Mouse (Mus musculus): ENCODE measurements at regions not wholly inside any gene's neighbourhood (a gene's known extent, or its start where the extent isn't known, plus 50 kb on each side); places are given as distances from the start of the nearest gene placed in this dataset.

DNA sequence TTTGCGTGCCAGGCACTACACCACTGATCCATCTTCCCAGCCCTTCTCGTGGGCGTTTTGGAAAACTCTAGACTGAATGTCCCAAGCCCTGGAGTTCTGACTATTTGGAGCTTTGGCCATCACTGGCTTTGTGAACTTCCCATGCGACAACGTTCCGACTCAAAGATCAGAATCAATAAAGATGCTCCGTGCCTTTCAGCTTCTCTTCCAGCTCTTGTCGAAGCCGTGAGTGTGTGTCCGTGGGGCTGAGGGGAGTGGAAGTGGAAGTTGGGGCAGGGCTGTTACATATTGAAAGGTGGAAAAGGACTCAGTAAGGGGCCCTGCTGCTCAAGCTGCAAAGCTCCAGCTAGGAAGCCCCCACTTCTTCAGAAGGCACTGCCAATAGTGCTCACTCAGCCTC is 283.0 kb upstream of the Prox1 start:
- Histone ChIP-seq H3K9me3 (replicated peaks; ENCODE audit: control insufficient read depth, low read length) (no peaks in the 10 kb centered on the region), H3K4me1 (ENCODE audit: control insufficient read depth, insufficient read depth, low read length) (0 out of 2 replicates have a peak, but pooled peaks cover 3% of the 10 kb centered on the region), H3K4me3 (ENCODE audit: low read depth, low read length) (no peak overlapping the region), H3K36me3 (ENCODE audit: control insufficient read depth, insufficient read depth, low read length) (no peaks in the 10 kb centered on the region), H3K27me3 (ENCODE audit: control insufficient read depth, insufficient read depth, low read length) (no peaks in the 10 kb centered on the region; the same call in 1 of the 2 replicates), H3K4me2 (no peak overlapping the region), H3K27ac (ENCODE audit: low read depth, low read length) (no peak overlapping the region), H3K9ac (ENCODE audit: low read depth, low read length) (no peak overlapping the region)
- WGBS (ENCODE audit: insufficient replicate concordance), result 91% methylated on average over 10 of the region's 10 CpGs
- no peak for ATAC-seq (replicated peaks; ENCODE audit: insufficient number of reproducible peaks, low FRiP score, low TSS enrichment)

GRCm38 (mm10) chr1:190452115-190452842 is 281.8 kb upstream of the Prox1 start:
- ATAC-seq (replicated peaks; ENCODE audit: insufficient number of reproducible peaks, low FRiP score, low TSS enrichment), result no peak
- H3K27me3 ChIP-seq (ENCODE audit: control insufficient read depth, insufficient read depth, low read length), result peaks cover 10% of the 10 kb centered on the region
- H3K4me2 ChIP-seq, result no peak overlapping the region
- H3K9ac ChIP-seq (ENCODE audit: low read depth, low read length), result no peak overlapping the region
- WGBS (ENCODE audit: insufficient replicate concordance), result 47% methylated on average over 11 of the region's 11 CpGs
- H3K27ac ChIP-seq (ENCODE audit: low read depth, low read length), result no peak overlapping the region
- H3K4me1 ChIP-seq (ENCODE audit: control insufficient read depth, insufficient read depth, low read length), result 0 out of 2 replicates have a peak, but pooled peaks cover 3% of the 10 kb centered on the region
- no peaks in the 10 kb centered on the region for H3K9me3 ChIP-seq (replicated peaks; ENCODE audit: control insufficient read depth, low read length)
- no peak overlapping the region for H3K4me3 ChIP-seq (ENCODE audit: low read depth, low read length)
- no peaks in the 10 kb centered on the region for H3K36me3 ChIP-seq (ENCODE audit: control insufficient read depth, insufficient read depth, low read length)

DNA sequence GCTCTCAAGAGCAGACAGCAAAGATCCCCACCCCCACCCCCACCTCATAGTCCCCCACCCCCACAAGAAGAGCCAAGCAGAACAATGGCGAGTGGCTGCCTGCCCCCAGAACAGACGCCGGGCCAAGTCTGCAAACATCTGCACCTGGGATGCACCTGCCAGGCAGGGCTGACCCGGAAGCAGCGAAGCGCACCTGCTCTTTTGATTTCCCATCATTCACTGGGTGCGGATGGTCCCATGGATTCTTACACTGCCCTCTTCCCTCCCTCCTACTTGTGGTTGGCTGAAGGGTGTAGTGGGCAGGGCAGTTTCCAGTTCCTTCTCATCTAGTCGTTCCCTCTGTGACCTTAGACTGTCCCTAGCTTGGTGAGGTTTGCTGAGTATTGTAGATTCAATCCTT is 277.7 kb upstream of the Prox1 start:
- H3K4me1 ChIP-seq (ENCODE audit: control insufficient read depth, insufficient read depth, low read length), result 0 out of 2 replicates have a peak, but pooled peaks cover 3% of the 10 kb centered on the region
- H3K9me3 ChIP-seq (replicated peaks; ENCODE audit: control insufficient read depth, low read length), result no peaks in the 10 kb centered on the region
- no peak overlapping the region for H3K27ac ChIP-seq (ENCODE audit: low read depth, low read length)
- H3K4me3 ChIP-seq (ENCODE audit: low read depth, low read length), result no peak overlapping the region
- WGBS (ENCODE audit: insufficient replicate concordance), result 15% methylated on average over 8 of the region's 8 CpGs
- ATAC-seq (replicated peaks; ENCODE audit: insufficient number of reproducible peaks, low FRiP score, low TSS enrichment), result no peak
- no peak overlapping the region for H3K9ac ChIP-seq (ENCODE audit: low read depth, low read length)
- no peaks in the 10 kb centered on the region for H3K36me3 ChIP-seq (ENCODE audit: control insufficient read depth, insufficient read depth, low read length)
- peaks cover 13% of the 10 kb centered on the region for H3K27me3 ChIP-seq (ENCODE audit: control insufficient read depth, insufficient read depth, low read length)
- no peak overlapping the region for H3K4me2 ChIP-seq

DNA sequence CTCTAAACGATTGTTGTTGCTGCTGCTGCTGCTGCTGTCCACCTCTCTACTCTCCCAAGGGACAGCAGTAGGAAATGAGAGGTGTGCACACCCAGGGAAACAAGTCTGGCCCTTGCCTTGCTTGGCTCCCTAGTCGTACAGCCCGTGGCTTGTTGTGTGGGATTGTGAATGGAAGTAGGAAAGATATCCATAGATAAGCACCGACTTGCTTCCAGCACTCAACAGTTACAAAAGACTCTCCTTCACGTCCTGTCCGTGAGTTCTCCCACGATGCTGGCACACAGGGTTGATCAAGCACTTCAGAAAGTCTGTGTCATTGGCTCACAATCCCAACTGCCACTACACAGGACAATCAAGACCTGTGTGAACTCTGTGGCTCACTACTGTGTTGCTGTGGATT is 276.7 kb upstream of the Prox1 start:
- no peak overlapping the region for H3K4me2 ChIP-seq
- no peaks in the 10 kb centered on the region for H3K4me1 ChIP-seq (ENCODE audit: control insufficient read depth, insufficient read depth, low read length)
- H3K36me3 ChIP-seq (ENCODE audit: control insufficient read depth, insufficient read depth, low read length), result no peaks in the 10 kb centered on the region
- H3K9ac ChIP-seq (ENCODE audit: low read depth, low read length), result no peak overlapping the region
- 58% methylated on average over 7 of the region's 7 CpGs for whole genome bisulfite sequencing (ENCODE audit: insufficient replicate concordance)
- H3K9me3 ChIP-seq (replicated peaks; ENCODE audit: control insufficient read depth, low read length), result no peaks in the 10 kb centered on the region
- no peak overlapping the region for H3K4me3 ChIP-seq (ENCODE audit: low read depth, low read length)
- H3K27me3 ChIP-seq (ENCODE audit: control insufficient read depth, insufficient read depth, low read length), result peaks cover 13% of the 10 kb centered on the region
- H3K27ac ChIP-seq (ENCODE audit: low read depth, low read length), result no peak overlapping the region
- no peak for ATAC-seq (replicated peaks; ENCODE audit: insufficient number of reproducible peaks, low FRiP score, low TSS enrichment)

DNA sequence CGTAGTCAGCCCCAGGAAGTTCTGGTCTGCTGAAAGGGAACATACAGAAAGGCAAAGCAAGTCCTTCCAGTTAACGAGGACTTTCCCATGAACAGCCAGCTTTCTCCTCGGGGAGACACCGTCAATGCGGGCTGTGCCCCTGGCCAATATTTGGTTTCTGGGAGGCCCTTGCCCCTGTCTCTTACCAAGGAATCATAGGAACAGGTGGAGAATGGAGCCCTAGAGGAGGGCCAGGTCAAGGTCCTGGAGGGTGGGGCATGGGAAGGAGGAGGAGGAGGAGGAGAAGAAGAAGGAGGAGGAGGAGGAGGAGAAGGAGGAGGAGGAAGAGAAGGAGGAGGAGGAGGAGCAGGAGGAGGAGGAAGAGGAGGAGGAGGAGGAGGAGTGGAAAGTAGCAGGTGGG is 276.2 kb upstream of the Prox1 start:
- WGBS (ENCODE audit: insufficient replicate concordance), result 89% methylated on average over 5 of the region's 5 CpGs
- H3K27ac ChIP-seq (ENCODE audit: low read depth, low read length), result no peak overlapping the region
- peaks cover 13% of the 10 kb centered on the region for H3K27me3 ChIP-seq (ENCODE audit: control insufficient read depth, insufficient read depth, low read length)
- no peak overlapping the region for H3K4me2 ChIP-seq
- H3K36me3 ChIP-seq (ENCODE audit: control insufficient read depth, insufficient read depth, low read length), result no peaks in the 10 kb centered on the region
- no peaks in the 10 kb centered on the region for H3K9me3 ChIP-seq (replicated peaks; ENCODE audit: control insufficient read depth, low read length)
- no peak for ATAC-seq (replicated peaks; ENCODE audit: insufficient number of reproducible peaks, low FRiP score, low TSS enrichment)
- H3K4me1 ChIP-seq (ENCODE audit: control insufficient read depth, insufficient read depth, low read length), result no peaks in the 10 kb centered on the region
- H3K4me3 ChIP-seq (ENCODE audit: low read depth, low read length), result no peak overlapping the region
- H3K9ac ChIP-seq (ENCODE audit: low read depth, low read length), result no peak overlapping the region

DNA sequence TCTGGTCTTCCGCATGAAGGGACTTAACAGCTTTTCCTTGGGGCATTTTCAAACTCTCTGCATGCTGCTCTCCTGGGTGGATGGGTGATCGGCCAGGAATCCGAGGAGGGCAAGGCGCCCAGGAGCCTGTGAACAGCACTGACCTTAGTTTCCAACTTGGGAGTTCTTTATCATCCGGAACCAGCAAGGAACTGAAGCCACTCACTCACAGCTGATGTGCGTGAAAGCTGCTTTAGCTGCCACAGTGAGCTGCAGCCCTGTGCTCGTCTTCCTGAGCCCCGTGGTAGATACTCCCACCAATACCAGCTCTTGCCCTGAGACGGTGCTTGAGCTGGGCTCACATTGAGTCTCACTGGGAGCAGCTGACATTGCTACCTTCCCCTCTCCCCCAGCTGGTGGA is 273.9 kb upstream of the Prox1 start:
- Histone ChIP-seq H3K27ac (ENCODE audit: low read depth, low read length) (no peak overlapping the region), H3K27me3 (ENCODE audit: control insufficient read depth, insufficient read depth, low read length) (peaks cover 13% of the 10 kb centered on the region), H3K4me1 (ENCODE audit: control insufficient read depth, insufficient read depth, low read length) (no peaks in the 10 kb centered on the region; the same call in 1 of the 2 replicates), H3K9me3 (replicated peaks; ENCODE audit: control insufficient read depth, low read length) (no peaks in the 10 kb centered on the region), H3K4me3 (ENCODE audit: low read depth, low read length) (no peak overlapping the region), H3K4me2 (no peak overlapping the region), H3K9ac (ENCODE audit: low read depth, low read length) (no peak overlapping the region), H3K36me3 (ENCODE audit: control insufficient read depth, insufficient read depth, low read length) (no peaks in the 10 kb centered on the region)
- 55% methylated on average over 9 of the region's 9 CpGs for WGBS (ENCODE audit: insufficient replicate concordance)
- no peak for ATAC-seq (replicated peaks; ENCODE audit: insufficient number of reproducible peaks, low FRiP score, low TSS enrichment)

DNA sequence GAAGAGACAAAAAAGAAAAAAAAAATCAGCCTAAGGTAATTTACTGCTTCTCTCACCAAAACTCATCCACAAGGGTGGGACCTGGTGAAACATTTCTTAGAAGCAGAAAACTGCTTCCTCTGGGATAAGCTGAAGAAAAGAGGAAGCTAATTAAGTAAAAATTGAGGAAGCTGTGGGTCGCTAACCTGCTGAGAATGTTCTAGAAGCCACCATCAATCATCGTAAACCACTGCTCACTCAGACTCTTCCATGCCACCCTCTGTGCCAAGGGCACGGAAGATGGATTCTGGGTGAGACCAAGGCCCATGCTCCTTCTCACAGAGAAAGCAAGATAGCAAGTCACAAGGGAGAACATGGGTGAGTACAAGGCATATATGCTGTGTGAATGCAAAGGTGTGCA is 272.7 kb upstream of the Prox1 start:
- 86% methylated on average over 3 of the region's 3 CpGs for WGBS (ENCODE audit: insufficient replicate concordance)
- Histone ChIP-seq H3K9ac (ENCODE audit: low read depth, low read length) (no peak overlapping the region), H3K27me3 (ENCODE audit: control insufficient read depth, insufficient read depth, low read length) (peaks cover 10% of the 10 kb centered on the region), H3K36me3 (ENCODE audit: control insufficient read depth, insufficient read depth, low read length) (no peaks in the 10 kb centered on the region), H3K4me3 (ENCODE audit: low read depth, low read length) (no peak overlapping the region), H3K4me1 (ENCODE audit: control insufficient read depth, insufficient read depth, low read length) (no peaks in the 10 kb centered on the region; the same call in 1 of the 2 replicates), H3K27ac (ENCODE audit: low read depth, low read length) (no peak overlapping the region), H3K9me3 (replicated peaks; ENCODE audit: control insufficient read depth, low read length) (no peaks in the 10 kb centered on the region), H3K4me2 (no peak overlapping the region)
- no peak for ATAC-seq (replicated peaks; ENCODE audit: insufficient number of reproducible peaks, low FRiP score, low TSS enrichment)

- peaks cover 1% of the 10 kb centered on the region; the same call in 1 of the 2 replicates for H3K27me3 ChIP-seq (ENCODE audit: control insufficient read depth, insufficient read depth, low read length)
- WGBS (ENCODE audit: insufficient replicate concordance), result 81% methylated on average over 4 of the region's 4 CpGs
- no peak overlapping the region for H3K4me3 ChIP-seq (ENCODE audit: low read depth, low read length)
- H3K4me1 ChIP-seq (ENCODE audit: control insufficient read depth, insufficient read depth, low read length), result no peaks in the 10 kb centered on the region; the same call in 1 of the 2 replicates
- no peaks in the 10 kb centered on the region for H3K36me3 ChIP-seq (ENCODE audit: control insufficient read depth, insufficient read depth, low read length)
- H3K27ac ChIP-seq (ENCODE audit: low read depth, low read length), result no peak overlapping the region
- ATAC-seq (replicated peaks; ENCODE audit: insufficient number of reproducible peaks, low FRiP score, low TSS enrichment), result no peak
- H3K9ac ChIP-seq (ENCODE audit: low read depth, low read length), result no peak overlapping the region
- H3K9me3 ChIP-seq (replicated peaks; ENCODE audit: control insufficient read depth, low read length), result no peaks in the 10 kb centered on the region
- no peak overlapping the region for H3K4me2 ChIP-seq
Observed at GRCm38 (mm10) chr1:190442166-190442565, 271.7 kb upstream of the Prox1 start.

- no peak for ATAC-seq (replicated peaks; ENCODE audit: insufficient number of reproducible peaks, low FRiP score, low TSS enrichment)
- no peak overlapping the region for H3K4me2 ChIP-seq
- no peaks in the 10 kb centered on the region; the same call in 1 of the 2 replicates for H3K4me1 ChIP-seq (ENCODE audit: control insufficient read depth, insufficient read depth, low read length)
- H3K9ac ChIP-seq (ENCODE audit: low read depth, low read length), result no peak overlapping the region
- 35% methylated on average over 2 of the region's 2 CpGs for WGBS (ENCODE audit: insufficient replicate concordance)
- H3K9me3 ChIP-seq (replicated peaks; ENCODE audit: control insufficient read depth, low read length), result no peaks in the 10 kb centered on the region
- no peaks in the 10 kb centered on the region for H3K27me3 ChIP-seq (ENCODE audit: control insufficient read depth, insufficient read depth, low read length)
- no peak overlapping the region for H3K4me3 ChIP-seq (ENCODE audit: low read depth, low read length)
- H3K36me3 ChIP-seq (ENCODE audit: control insufficient read depth, insufficient read depth, low read length), result no peaks in the 10 kb centered on the region
- H3K27ac ChIP-seq (ENCODE audit: low read depth, low read length), result no peak overlapping the region
Observed at GRCm38 (mm10) chr1:190438789-190439188, 268.3 kb upstream of the Prox1 start.
